Mouse (Mus musculus) ES-E14 (cell line): ENCODE measurements around the gene S100z. TPM values are rescaled to one million over a fixed set of nuclear protein-coding genes. Genes with fewer than 3 reads are reported as not detected.

Source experiments
- DNase-seq: peaks from one replicate; pipeline ENCODE4 v3.0.0-alpha.2; 2013; ENCODE audit warnings: low read depth, low spot score
- H3K27ac ChIP-seq: 2 replicates; pipeline ENCODE4 v1.5.1; 2012; ENCODE audit warnings: low read depth, mild to moderate bottlenecking, low read length, moderate library complexity, mixed read lengths; ENCODE audit not compliant: poor library complexity, insufficient read depth, severe bottlenecking
- H3K36me3 ChIP-seq: 2 replicates; pipeline ENCODE4 v1.6.1; 2012; ENCODE audit warnings: mild to moderate bottlenecking, low read length, moderate library complexity, mixed read lengths; ENCODE audit not compliant: control insufficient read depth, poor library complexity, insufficient read depth, severe bottlenecking
- H3K4me1 ChIP-seq, 2 experiments: fragments of 150-350 bp in 1 of 2; sonication (generic) in 1 of 2; 2 replicates each; pipeline ENCODE4 v1.6.1; 2012; ENCODE audit warnings: low read length in 2 of 2, mild to moderate bottlenecking in 1 of 2, mixed read lengths in 1 of 2; ENCODE audit not compliant: control insufficient read depth in 2 of 2, insufficient read depth in 2 of 2, poor library complexity in 1 of 2
- H3K4me3 ChIP-seq, 2 experiments: fragments of 150-350 bp in 1 of 2; sonication (generic) in 1 of 2; 2 replicates each; pipeline ENCODE4 v1.5.1; 2012; ENCODE audit warnings: low read length in 2 of 2, low read depth in 1 of 2, mild to moderate bottlenecking in 1 of 2, mixed read lengths in 1 of 2; ENCODE audit not compliant: insufficient read depth in 1 of 2, poor library complexity in 1 of 2, severe bottlenecking in 1 of 2
- H3K9ac ChIP-seq: 2 replicates; pipeline ENCODE4 v1.6.1; 2012; ENCODE audit warnings: low read depth, mild to moderate bottlenecking, low read length, mixed read lengths; ENCODE audit not compliant: poor library complexity, insufficient read depth, severe bottlenecking
- H3K9me3 ChIP-seq: fragments of 150-350 bp; sonication (generic); 2 replicates; pipeline ENCODE4 v1.6.1; 2012; ENCODE audit warnings: low read depth, mild to moderate bottlenecking, low read length; ENCODE audit not compliant: control insufficient read depth, insufficient read depth
- CHD2 ChIP-seq: IDR thresholded peaks from 2 replicates; pipeline ENCODE4 v1.6.1; 2014; ENCODE audit warnings: mild to moderate bottlenecking, low read depth, low read length, inconsistent platforms
- HCFC1 ChIP-seq: IDR thresholded peaks from 2 replicates; pipeline ENCODE4 v1.6.1; 2012; ENCODE audit warnings: low read length, inconsistent platforms, borderline replicate concordance; ENCODE audit not compliant: insufficient read depth
- MAFK ChIP-seq: IDR thresholded peaks from 2 replicates; pipeline ENCODE4 v1.6.1; 2014; ENCODE audit warnings: mild to moderate bottlenecking, low read depth, low read length, inconsistent platforms; ENCODE audit not compliant: insufficient read depth
- ZC3H11A ChIP-seq: IDR thresholded peaks from 2 replicates; pipeline ENCODE4 v1.6.1; 2012; ENCODE audit warnings: low read depth, mild to moderate bottlenecking, inconsistent platforms, low read length, borderline replicate concordance
- ZNF384 ChIP-seq: IDR thresholded peaks from 2 replicates; pipeline ENCODE4 v1.6.1; 2012; ENCODE audit warnings: low read depth, low read length, inconsistent platforms
- in situ Hi-C, 2 experiments: fragments of 600-800 bp; cut with MboI; formaldehyde crosslinking; loops; one replicate each; pipeline ENCODE4 v1.15.1; 2025; ENCODE audit warnings: low sequenced_read_pairs in 2 of 2, inconsistent platforms in 1 of 2; ENCODE audit not compliant: unreplicated experiment in 2 of 2
- total RNA-seq: library from RNA; depleted of rRNA; stranded (reverse); fragments of 300-350 nt; gene quantifications from 2 replicates; pipeline ENCODE4 v1.2.3, GENCODE M21; 2012

Gene S100z
- total RNA-seq, 1 experiment: not detected

- H3K9me3 ChIP-seq: no peaks in the 10 kb centered on the region
- no peak overlapping the region for H3K4me3 ChIP-seq
- H3K27ac ChIP-seq: no peak overlapping the region
- peaks cover 18 to 21% of the 10 kb centered on the region in 2 experiments for H3K4me1 ChIP-seq
- in situ Hi-C loops: no loop called here
- H3K36me3 ChIP-seq: peaks cover 2% of the 10 kb centered on the region; the same call in 1 of the 2 replicates
- DNase-seq: no peak
- H3K9ac ChIP-seq: peak overlapping the region; percentile 20; the same call in 1 of the 2 replicates
- TF ChIP-seq MAFK: no peak
- no peak for TF ChIP-seq CHD2
- no peak for TF ChIP-seq HCFC1
- TF ChIP-seq ZC3H11A: no peak
- TF ChIP-seq ZNF384: no peak
These were observed 43.7 kb upstream of the S100z start for GRCm38 (mm10) chr13:95522176-95522575.

DNA sequence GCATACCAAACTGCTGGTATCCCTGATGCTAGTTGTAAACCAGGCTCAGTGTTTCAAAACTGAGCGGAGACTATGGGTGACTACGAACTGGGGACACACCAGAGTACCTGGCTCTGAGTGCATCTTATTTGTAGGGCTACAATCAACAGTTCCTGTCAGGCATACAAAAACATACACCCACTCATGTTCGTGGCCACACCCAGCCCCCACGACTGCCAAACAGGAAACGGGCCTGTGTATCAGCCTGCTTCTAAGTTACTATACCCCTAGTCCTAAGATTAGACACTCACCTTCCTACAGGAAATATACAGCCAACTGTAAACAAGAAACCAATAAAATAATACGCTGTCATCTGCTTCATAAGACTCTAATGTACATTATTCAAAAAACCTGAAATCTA is 42.5 kb upstream of the S100z start:
- no peaks in the 10 kb centered on the region for H3K9me3 ChIP-seq
- TF ChIP-seq CHD2 (no peak), HCFC1 (no peak), ZNF384 (no peak), MAFK (no peak), ZC3H11A (no peak)
- H3K27ac ChIP-seq: no peak overlapping the region
- no peak for DNase-seq
- no peak overlapping the region for H3K4me3 ChIP-seq
- no peak overlapping the region for H3K9ac ChIP-seq
- peaks cover 11 to 14% of the 10 kb centered on the region in 2 experiments for H3K4me1 ChIP-seq
- in situ Hi-C loops: no loop called here
- peaks cover 2% of the 10 kb centered on the region; the same call in 1 of the 2 replicates for H3K36me3 ChIP-seq

DNA sequence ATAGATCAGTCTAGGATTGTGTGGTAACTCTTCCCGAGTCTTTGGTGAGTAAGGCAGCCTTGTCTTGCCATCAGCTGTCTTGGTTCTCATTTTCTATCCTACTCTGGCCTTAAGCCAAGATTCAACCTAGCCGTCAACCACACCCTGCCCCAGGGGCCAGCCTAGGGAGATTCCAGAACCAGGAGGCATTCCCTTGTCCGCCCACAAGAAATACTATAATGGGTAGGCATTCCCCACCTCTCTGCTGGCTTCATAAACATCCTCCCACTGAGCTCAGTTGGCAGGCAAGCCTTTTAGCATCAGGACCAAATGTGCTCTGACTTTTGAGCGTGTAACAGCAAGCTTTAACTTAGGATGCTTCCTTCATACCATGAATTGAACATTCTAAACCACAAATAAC is 36.2 kb upstream of the S100z start:
- TF ChIP-seq MAFK: no peak
- TF ChIP-seq CHD2: no peak
- no peak for TF ChIP-seq ZC3H11A
- no peak for TF ChIP-seq ZNF384
- no peak for TF ChIP-seq HCFC1
- in situ Hi-C loops: no loop called here
- Histone ChIP-seq H3K9ac (no peak overlapping the region), H3K4me3 (no peak overlapping the region), H3K27ac (no peak overlapping the region; the same call in 1 of the 2 replicates), H3K9me3 (no peaks in the 10 kb centered on the region), H3K36me3 (peaks cover 31% of the 10 kb centered on the region), H3K4me1 (peaks cover 6 to 8% of the 10 kb centered on the region in 2 experiments; a peak in 3 of 4 replicates)
- DNase-seq: peak; percentile 37

GRCm38 (mm10) chr13:95510054-95510453 is 31.5 kb upstream of the S100z start:
- no peak for TF ChIP-seq ZNF384
- no peak for TF ChIP-seq CHD2
- no peak for TF ChIP-seq MAFK
- no peak for DNase-seq
- Histone ChIP-seq H3K4me3 (no peak overlapping the region), H3K9me3 (no peaks in the 10 kb centered on the region), H3K27ac (no peak overlapping the region), H3K36me3 (peaks cover 25% of the 10 kb centered on the region), H3K9ac (no peak overlapping the region; the same call in 1 of the 2 replicates), H3K4me1 (peaks cover 2 to 3% of the 10 kb centered on the region in 2 experiments; a peak in 2 of 4 replicates)
- in situ Hi-C loops: no loop called here
